Comparison of ENCODE assay signal across 7 mouse cellular contexts in the genomic region with DNA sequence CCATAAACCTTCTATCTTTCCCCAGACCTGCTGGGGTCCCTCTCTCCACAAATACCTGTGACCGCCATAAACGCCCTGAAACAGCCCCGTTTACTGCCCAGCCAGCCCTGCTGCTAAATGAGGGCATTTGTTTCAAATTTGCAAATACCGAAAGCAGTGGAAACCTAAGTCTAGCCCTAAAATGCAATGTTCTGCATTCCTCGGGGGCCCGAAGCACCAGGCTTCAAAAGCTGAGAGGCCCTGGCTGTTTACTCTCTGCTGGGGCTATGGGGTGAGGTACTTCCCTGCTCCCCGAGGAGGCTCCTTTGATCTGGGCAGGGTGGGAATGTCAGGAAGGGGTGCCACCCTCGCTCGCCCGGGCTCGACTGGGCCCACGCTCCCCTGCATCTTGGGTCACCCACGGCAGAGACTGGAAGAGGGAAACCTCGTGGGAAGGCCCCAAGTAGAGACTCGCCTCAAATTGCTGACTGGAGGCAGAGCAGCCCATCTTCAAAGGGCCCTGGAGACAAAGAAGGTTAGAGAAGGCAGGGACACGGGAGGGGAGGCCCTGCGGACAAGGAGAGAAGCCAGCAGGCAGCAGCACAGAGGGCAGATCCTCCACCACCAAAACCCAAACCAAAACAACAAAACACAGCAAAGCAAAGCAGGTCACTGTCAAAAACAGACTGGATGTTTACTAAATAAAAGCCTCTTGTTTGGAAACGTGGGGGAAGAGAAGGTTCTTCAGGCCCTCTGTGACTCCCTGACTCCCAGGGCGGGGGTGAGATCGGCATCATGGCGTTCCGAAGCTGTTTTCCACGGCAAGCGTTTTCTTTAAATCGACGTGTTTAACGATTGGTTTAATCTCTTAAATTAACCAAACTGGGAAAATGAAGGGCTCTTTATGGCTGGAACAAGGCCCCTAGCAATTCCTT. TPM values are rescaled to one million over a fixed set of nuclear protein-coding genes. Genes with fewer than 3 reads are reported as not detected.
DNase-seq lines count a peak whose midpoint lies in the region; ATAC-seq and TF ChIP-seq lines count a peak whose summit lies in the region.

No protein-coding gene starts in this region.

- no peaks in the 10 kb centered on the region for H3K27me3 ChIP-seq in CH12.LX (replicated peaks)
- H3K27me3 ChIP-seq in ES-Bruce4 (ENCODE audit: control insufficient read depth, insufficient read depth, low read length, poor library complexity, severe bottlenecking), result no peaks in the 10 kb centered on the region
- H3K27me3 ChIP-seq in hindbrain, embryonic 10.5 days (ENCODE audit: insufficient read depth, poor library complexity, severe bottlenecking), result no peaks in the 10 kb centered on the region
- H3K27me3 ChIP-seq in midbrain, embryonic 11.5 days (ENCODE audit: control insufficient read depth, insufficient read depth, low read length), result no peaks in the 10 kb centered on the region

- WGBS in hindbrain, embryonic 10.5 days, result 3% methylated on average over 27 of the region's 27 CpGs
- 4% methylated on average over 27 of the region's 27 CpGs for WGBS in midbrain, embryonic 11.5 days

- TF ChIP-seq CTCF in CH12.LX (conservative IDR thresholded peaks at IDR 0.05 in 1 of 2, IDR thresholded peaks at IDR 0.05 in 1 of 2; ENCODE audit: low read depth in 2 of 2, low read length in 2 of 2), result no peak
- no peak for TF ChIP-seq CTCF in ES-Bruce4 (IDR thresholded peaks at IDR 0.05; ENCODE audit: low read depth, low read length)

- dilution Hi-C loops in CH12.LX (cut with MboI; ENCODE audit: extremely low pct_ligation_motif_present, extremely low pct_unique_long_range_greater_than_20kb, low sequenced_read_pairs), result no loop called here

- H3K9ac ChIP-seq in CH12.LX (ENCODE audit: insufficient read depth, low read depth), result no peak overlapping the region
- peak overlapping the region; percentile 45 for H3K9ac ChIP-seq in ES-Bruce4 (ENCODE audit: low read depth, poor library complexity, severe bottlenecking)
- peak overlapping the region; percentile 72 for H3K9ac ChIP-seq in midbrain, embryonic 11.5 days (ENCODE audit: low read length)

- peak overlapping the region; percentile 51 for H3K4me2 ChIP-seq in CH12.LX (ENCODE audit: insufficient read depth, low read depth, poor library complexity, severe bottlenecking)
- peak overlapping the region; percentile 38 for H3K4me2 ChIP-seq in midbrain, embryonic 11.5 days

- H3K79me2 ChIP-seq in CH12.LX (replicated peaks; ENCODE audit: control insufficient read depth, extremely low read depth, insufficient read depth, poor library complexity, severe bottlenecking), result no peaks in the 10 kb centered on the region

- H3K27ac ChIP-seq in CH12.LX (ENCODE audit: insufficient read depth, low read depth) (peak overlapping the region; percentile 61; the same call in 1 of the 2 replicates), ES-Bruce4 (ENCODE audit: insufficient read depth, low read length) (peak overlapping the region; percentile 89)
- peak overlapping the region; percentile 93 for H3K27ac ChIP-seq in hindbrain, embryonic 10.5 days
- H3K27ac ChIP-seq in midbrain, embryonic 11.5 days (ENCODE audit: low read depth, low read length), result peak overlapping the region; percentile 82

- H3K4me3 ChIP-seq in CH12.LX (replicated peaks in 1 of 3; ENCODE audit: low read depth in 2 of 3, low read length in 2 of 3, poor library complexity in 1 of 3), result peak overlapping the region in 1 of 3 experiments; percentile 16
- peak overlapping the region; percentile 1; the same call in 1 of the 2 replicates for H3K4me3 ChIP-seq in ES-Bruce4 (ENCODE audit: low read depth, low read length)
- peak overlapping the region; percentile 38 for H3K4me3 ChIP-seq in hindbrain, embryonic 10.5 days
- peak overlapping the region; percentile 6; the same call in 1 of the 2 replicates for H3K4me3 ChIP-seq in midbrain, embryonic 11.5 days (ENCODE audit: low read depth, low read length)

- TF ChIP-seq POLR2A in CH12.LX (IDR thresholded peaks at IDR 0.05; ENCODE audit: low read depth, low read length) (no peak), ES-Bruce4 (IDR thresholded peaks at IDR 0.05; ENCODE audit: insufficient read depth, low read length) (no peak)

- no peaks in the 10 kb centered on the region for H3K36me3 ChIP-seq in CH12.LX (replicated peaks in 1 of 2; ENCODE audit: control insufficient read depth in 1 of 2, insufficient read depth in 1 of 2, low read length in 1 of 2)
- no peaks in the 10 kb centered on the region for H3K36me3 ChIP-seq in ES-Bruce4 (ENCODE audit: control insufficient read depth, insufficient read depth, low read length, poor library complexity, severe bottlenecking)
- H3K36me3 ChIP-seq in hindbrain, embryonic 10.5 days, result no peaks in the 10 kb centered on the region
- H3K36me3 ChIP-seq in midbrain, embryonic 11.5 days (ENCODE audit: control insufficient read depth, insufficient read depth, low read length), result no peaks in the 10 kb centered on the region

- in situ Hi-C loops in CH12.LX (cut with MboI; ENCODE audit: low pct_ligation_motif_present, low pct_unique_long_range_greater_than_20kb, low sequenced_read_pairs), result no loop called here

- no peak for TF ChIP-seq RAD21 in CH12.LX (IDR thresholded peaks at IDR 0.05; ENCODE audit: low read depth, low read length)

- DNase-seq in CH12.LX (ENCODE audit: extremely low read depth), result no peak
- DNase-seq in hindbrain, embryonic 10.5 days (ENCODE audit: low spot score), result peak; percentile 64
- peak; percentile 97 for DNase-seq in midbrain, embryonic 11.5 days (ENCODE audit: low spot score, missing footprints)
- no peak for DNase-seq in thymus, postnatal 14 days
- no peak for DNase-seq in layer of hippocampus, adult 9-11 months

- TF ChIP-seq EP300 in CH12.LX (IDR thresholded peaks at IDR 0.05; ENCODE audit: low read length) (no peak), ES-Bruce4 (IDR thresholded peaks at IDR 0.05; ENCODE audit: insufficient read depth, low read depth, low read length) (no peak)

- H3K9me3 ChIP-seq in CH12.LX (replicated peaks; ENCODE audit: low read length) (no peaks in the 10 kb centered on the region), ES-Bruce4 (replicated peaks; ENCODE audit: control insufficient read depth, insufficient read depth, low read length, poor library complexity, severe bottlenecking) (no peaks in the 10 kb centered on the region)
- no peaks in the 10 kb centered on the region for H3K9me3 ChIP-seq in hindbrain, embryonic 10.5 days
- H3K9me3 ChIP-seq in midbrain, embryonic 11.5 days (ENCODE audit: control insufficient read depth, low read length), result no peaks in the 10 kb centered on the region

- ATAC-seq in midbrain, embryonic 11.5 days (ENCODE audit: low FRiP score), result peak; percentile 72
- ATAC-seq in monocyte, adult 5-6 weeks (replicated peaks; ENCODE audit: insufficient number of reproducible peaks, low FRiP score, low TSS enrichment, poor library complexity, severe bottlenecking), result no peak

- peaks cover 34 to 56% of the 10 kb centered on the region in 2 experiments for H3K4me1 ChIP-seq in CH12.LX (ENCODE audit: control insufficient read depth in 1 of 2, insufficient read depth in 2 of 2)
- peaks cover 24% of the 10 kb centered on the region for H3K4me1 ChIP-seq in ES-Bruce4 (ENCODE audit: control insufficient read depth, insufficient read depth, low read length)
- peaks cover 82% of the 10 kb centered on the region for H3K4me1 ChIP-seq in hindbrain, embryonic 10.5 days (replicated peaks)
- H3K4me1 ChIP-seq in midbrain, embryonic 11.5 days (ENCODE audit: control insufficient read depth, insufficient read depth, low read length), result peaks cover 33% of the 10 kb centered on the region

RNA-seq across cellular contexts. Expression of a gene that starts 10.3 kb away (rescaled TPM):
- total RNA-seq in CH12.LX (2012; rRNA removed) (2.9 and 4.8 TPM in 2 replicates), CH12.LX (2014; rRNA removed) (0.11 and 0.14 TPM in 2 replicates)
- polyA plus RNA-seq in CH12.LX (2012; ENCODE audit: insufficient read length, low read depth) (0.20 and 0.29 TPM in 2 replicates), ES-Bruce4 (2011; ENCODE audit: insufficient read depth, insufficient read length, low read depth, missing spikeins) (110 and 113 TPM in 2 replicates)
- 67.2 and 76.8 TPM in 2 replicates for polyA plus RNA-seq in hindbrain, embryonic 10.5 days (2016; fragmentation: Nextera tagmentation; extraction: Ambion mirVana)
- 16.7 and 19.5 TPM in 2 replicates for polyA plus RNA-seq in midbrain, embryonic 11.5 days (2014; fragmentation: Nextera tagmentation; extraction: Ambion mirVana)
- total RNA-seq in monocyte, adult 5-6 weeks (2017), result not detected in 3 replicates

RNA-seq across cellular contexts. Expression of a gene that starts 26.8 kb away (rescaled TPM):
- 7.8 and 10.7 TPM in 2 replicates for total RNA-seq in CH12.LX (2012; rRNA removed)
- total RNA-seq in CH12.LX (2014; rRNA removed), result 6.6 and 8.3 TPM in 2 replicates
- 6.7 and 7.8 TPM in 2 replicates for polyA plus RNA-seq in CH12.LX (2012; ENCODE audit: insufficient read length, low read depth)
- 10.1 TPM in 2 replicates for polyA plus RNA-seq in ES-Bruce4 (2011; ENCODE audit: insufficient read depth, insufficient read length, low read depth, missing spikeins)
- polyA plus RNA-seq in hindbrain, embryonic 10.5 days (2016; fragmentation: Nextera tagmentation; extraction: Ambion mirVana), result 35.3 and 38.1 TPM in 2 replicates
- 26.6 and 29.8 TPM in 2 replicates for polyA plus RNA-seq in midbrain, embryonic 11.5 days (2014; fragmentation: Nextera tagmentation; extraction: Ambion mirVana)
- 15.6 to 18.9 TPM (median 18.5 TPM) in 3 replicates for total RNA-seq in monocyte, adult 5-6 weeks (2017)

RNA-seq across cellular contexts. Expression of a gene that starts 27.0 kb away (rescaled TPM):
- total RNA-seq in CH12.LX (2012; rRNA removed) (235 and 238 TPM in 2 replicates), CH12.LX (2014; rRNA removed) (128 and 130 TPM in 2 replicates)
- polyA plus RNA-seq in CH12.LX (2012; ENCODE audit: insufficient read length, low read depth) (158 and 201 TPM in 2 replicates), ES-Bruce4 (2011; ENCODE audit: insufficient read depth, insufficient read length, low read depth, missing spikeins) (65.8 and 70.9 TPM in 2 replicates)
- 115 and 119 TPM in 2 replicates for polyA plus RNA-seq in hindbrain, embryonic 10.5 days (2016; fragmentation: Nextera tagmentation; extraction: Ambion mirVana)
- 97.8 and 100 TPM in 2 replicates for polyA plus RNA-seq in midbrain, embryonic 11.5 days (2014; fragmentation: Nextera tagmentation; extraction: Ambion mirVana)
- 26.1 to 33.3 TPM (median 28.5 TPM) in 3 replicates for total RNA-seq in monocyte, adult 5-6 weeks (2017)

RNA-seq across cellular contexts. Expression of a gene that starts 31.1 kb away (rescaled TPM):
- total RNA-seq in CH12.LX (2012; rRNA removed) (76.0 and 82.5 TPM in 2 replicates), CH12.LX (2014; rRNA removed) (33.3 and 37.7 TPM in 2 replicates)
- polyA plus RNA-seq in CH12.LX (2012; ENCODE audit: insufficient read length, low read depth) (65.9 and 68.1 TPM in 2 replicates), ES-Bruce4 (2011; ENCODE audit: insufficient read depth, insufficient read length, low read depth, missing spikeins) (67.1 and 74.8 TPM in 2 replicates)
- polyA plus RNA-seq in hindbrain, embryonic 10.5 days (2016; fragmentation: Nextera tagmentation; extraction: Ambion mirVana), result 40.7 and 45.5 TPM in 2 replicates
- polyA plus RNA-seq in midbrain, embryonic 11.5 days (2014; fragmentation: Nextera tagmentation; extraction: Ambion mirVana), result 26.2 and 26.8 TPM in 2 replicates
- total RNA-seq in monocyte, adult 5-6 weeks (2017), result 2.0 to 3.2 TPM (median 3.2 TPM) in 3 replicates

RNA-seq across cellular contexts. Expression of a gene that starts 55.1 kb away (rescaled TPM):
- total RNA-seq in CH12.LX (2012; rRNA removed), result 46.1 and 55.0 TPM in 2 replicates
- total RNA-seq in CH12.LX (2014; rRNA removed), result 53.6 and 55.2 TPM in 2 replicates
- polyA plus RNA-seq in CH12.LX (2012; ENCODE audit: insufficient read length, low read depth), result 38.1 and 49.3 TPM in 2 replicates
- 48.5 and 60.2 TPM in 2 replicates for polyA plus RNA-seq in ES-Bruce4 (2011; ENCODE audit: insufficient read depth, insufficient read length, low read depth, missing spikeins)
- polyA plus RNA-seq in hindbrain, embryonic 10.5 days (2016; fragmentation: Nextera tagmentation; extraction: Ambion mirVana), result 65.7 and 67.5 TPM in 2 replicates
- polyA plus RNA-seq in midbrain, embryonic 11.5 days (2014; fragmentation: Nextera tagmentation; extraction: Ambion mirVana), result 53.4 and 60.0 TPM in 2 replicates
- 52.8 to 99.5 TPM (median 65.5 TPM) in 3 replicates for total RNA-seq in monocyte, adult 5-6 weeks (2017)

Comparison
In these comparisons a context has a peak if more than half of its experiments do, and no peak if none do; other contexts are left out.
1. DNase-seq: peak in hindbrain, embryonic 10.5 days (single experiment) and midbrain, embryonic 11.5 days (single experiment); none in CH12.LX (single experiment), thymus, postnatal 14 days (single experiment) and layer of hippocampus, adult 9-11 months (single experiment).
2. RNA of a gene that starts 10.3 kb away (polyA plus RNA-seq): 110 to 113 TPM in ES-Bruce4, 67.2 to 76.8 TPM in hindbrain, embryonic 10.5 days and 16.7 to 19.5 TPM in midbrain, embryonic 11.5 days; 0.20 to 0.29 TPM in CH12.LX; every median in the first group is over 10 times any median in the second.
3. Peak in every context shown above with its lines, with median percentiles within 50 percentile points of each other: H3K27ac ChIP-seq.